Mouse (Mus musculus): ENCODE measurements around the gene Ctnna2. TPM values are rescaled to one million over a fixed set of nuclear protein-coding genes. Genes with fewer than 3 reads are reported as not detected.

Gene Ctnna2
- polyA plus RNA-seq, 1 experiment, result 75.6 TPM

- peak; percentile 46 to 67 for DNase-seq (ENCODE audit: extremely low spot score in 1 of 2, low spot score in 1 of 2)
These were observed 521.6 kb downstream of the Ctnna2 start for GRCm38 (mm10) chr6:77457919-77458318.

- DNase-seq (ENCODE audit: extremely low spot score in 1 of 2, low spot score in 1 of 2), result peak in 1 of 2 experiments; percentile 53
These were observed 532.6 kb downstream of the Ctnna2 start for GRCm38 (mm10) chr6:77446861-77447260.

- peak; percentile 55 to 75 for DNase-seq (ENCODE audit: extremely low spot score in 1 of 2, low spot score in 1 of 2)
These were observed 535.6 kb downstream of the Ctnna2 start for GRCm38 (mm10) chr6:77443906-77444305.

GRCm38 (mm10) chr6:77441051-77441450 is 538.4 kb downstream of the Ctnna2 start:
- no peak for DNase-seq (ENCODE audit: extremely low spot score in 1 of 2, low spot score in 1 of 2)

GRCm38 (mm10) chr6:77430381-77430780 is 549.1 kb downstream of the Ctnna2 start:
- no peak for DNase-seq (ENCODE audit: extremely low spot score in 1 of 2, low spot score in 1 of 2)

GRCm38 (mm10) chr6:77425746-77426145 is 553.8 kb downstream of the Ctnna2 start:
- no peak for DNase-seq (ENCODE audit: extremely low spot score in 1 of 2, low spot score in 1 of 2)

- peak in 1 of 2 experiments; percentile 32 for DNase-seq (ENCODE audit: extremely low spot score in 1 of 2, low spot score in 1 of 2)
These were observed 554.7 kb downstream of the Ctnna2 start for GRCm38 (mm10) chr6:77424826-77425225.

GRCm38 (mm10) chr6:77421564-77422139 is 557.8 kb downstream of the Ctnna2 start:
- DNase-seq (ENCODE audit: extremely low spot score in 1 of 2, low spot score in 1 of 2), result no peak

- DNase-seq (ENCODE audit: extremely low spot score in 1 of 2, low spot score in 1 of 2), result no peak
These were observed 562.5 kb downstream of the Ctnna2 start for GRCm38 (mm10) chr6:77416999-77417398.

GRCm38 (mm10) chr6:77413530-77413929 is 566.0 kb downstream of the Ctnna2 start:
- no peak for DNase-seq (ENCODE audit: extremely low spot score in 1 of 2, low spot score in 1 of 2)

- no peak for DNase-seq (ENCODE audit: extremely low spot score in 1 of 2, low spot score in 1 of 2)
These were observed 571.0 kb downstream of the Ctnna2 start for GRCm38 (mm10) chr6:77408481-77408880.

- no peak for DNase-seq (ENCODE audit: extremely low spot score in 1 of 2, low spot score in 1 of 2)
These were observed 578.7 kb downstream of the Ctnna2 start for GRCm38 (mm10) chr6:77400751-77401150.

GRCm38 (mm10) chr6:77391663-77392062 is 587.8 kb downstream of the Ctnna2 start:
- no peak for DNase-seq (ENCODE audit: extremely low spot score in 1 of 2, low spot score in 1 of 2)

- peak in 1 of 2 experiments; percentile 37 for DNase-seq (ENCODE audit: extremely low spot score in 1 of 2, low spot score in 1 of 2)
These were observed 598.2 kb downstream of the Ctnna2 start for GRCm38 (mm10) chr6:77381309-77381708.

- peak in 1 of 2 experiments; percentile 41 for DNase-seq (ENCODE audit: extremely low spot score in 1 of 2, low spot score in 1 of 2)
These were observed 606.4 kb downstream of the Ctnna2 start for GRCm38 (mm10) chr6:77373132-77373531.

GRCm38 (mm10) chr6:77371147-77371546 is 608.4 kb downstream of the Ctnna2 start:
- no peak for DNase-seq (ENCODE audit: extremely low spot score in 1 of 2, low spot score in 1 of 2)

GRCm38 (mm10) chr6:77358471-77358837 is 621.0 kb downstream of the Ctnna2 start:
- DNase-seq (ENCODE audit: extremely low spot score in 1 of 2, low spot score in 1 of 2), result peak; percentile 15 to 47

GRCm38 (mm10) chr6:77357748-77358470 is 621.6 kb downstream of the Ctnna2 start:
- peak; percentile 51 to 74 for DNase-seq (ENCODE audit: extremely low spot score in 1 of 2, low spot score in 1 of 2)

GRCm38 (mm10) chr6:77354826-77355225 is 624.7 kb downstream of the Ctnna2 start:
- DNase-seq (ENCODE audit: extremely low spot score in 1 of 2, low spot score in 1 of 2), result no peak

GRCm38 (mm10) chr6:77343781-77344180 is 635.7 kb downstream of the Ctnna2 start:
- DNase-seq (ENCODE audit: extremely low spot score in 1 of 2, low spot score in 1 of 2), result no peak

- no peak for DNase-seq (ENCODE audit: extremely low spot score in 1 of 2, low spot score in 1 of 2)
These were observed 644.0 kb downstream of the Ctnna2 start for GRCm38 (mm10) chr6:77335537-77335936.

- no peak for DNase-seq (ENCODE audit: extremely low spot score in 1 of 2, low spot score in 1 of 2)
These were observed 654.8 kb downstream of the Ctnna2 start for GRCm38 (mm10) chr6:77324748-77325147.

Data from frontal cortex, adult 2 months (tissue).